Mouse (Mus musculus) liver, adult 2 months (tissue): ENCODE measurements at regions not wholly inside any gene's neighbourhood (a gene's known extent, or its start where the extent isn't known, plus 50 kb on each side); places are given as distances from the start of the nearest gene placed in this dataset.

Experiments used
- DNase-seq: peaks from one replicate; pipeline ENCODE4 v3.0.0-alpha.2; 2011; ENCODE audit warnings: low read depth, low spot score; ENCODE audit errors: extremely low read depth
- H3K27ac ChIP-seq: fragments of 200-500 bp; replicated peaks from 2 replicates; pipeline ENCODE4 v1.5.1; 2012; ENCODE audit warnings: low read depth, mild to moderate bottlenecking, control low read depth, inconsistent platforms, low read length; ENCODE audit not compliant: insufficient read depth
- H3K27me3 ChIP-seq: fragments of 200-500 bp; 2 replicates; pipeline ENCODE4 v1.6.1; 2012; ENCODE audit warnings: mild to moderate bottlenecking, moderate library complexity, low read length, inconsistent platforms; ENCODE audit not compliant: control insufficient read depth, insufficient read depth
- H3K36me3 ChIP-seq: fragments of 200-500 bp; 2 replicates; pipeline ENCODE4 v1.6.1; 2012; ENCODE audit warnings: low read length, inconsistent platforms; ENCODE audit not compliant: control insufficient read depth, insufficient read depth
- H3K4me1 ChIP-seq: fragments of 200-500 bp; 2 replicates; pipeline ENCODE4 v1.6.1; 2011; ENCODE audit warnings: low read length; ENCODE audit not compliant: control insufficient read depth, insufficient read depth
- H3K4me3 ChIP-seq: fragments of 200-500 bp; 2 replicates; pipeline ENCODE4 v1.5.1; 2011; ENCODE audit warnings: low read depth, mild to moderate bottlenecking, control low read depth, low read length, moderate library complexity; ENCODE audit not compliant: insufficient read depth
- H3K79me2 ChIP-seq: fragments of 200-500 bp; 2 replicates; pipeline ENCODE4 v1.6.1; 2012; ENCODE audit warnings: inconsistent platforms, mild to moderate bottlenecking, low read length, moderate library complexity; ENCODE audit not compliant: control insufficient read depth, insufficient read depth
- H3K9ac ChIP-seq: fragments of 200-500 bp; 2 replicates; pipeline ENCODE4 v1.6.1; 2012; ENCODE audit warnings: low read depth, mild to moderate bottlenecking, control low read depth, inconsistent platforms, low read length
- CTCF ChIP-seq: fragments of 200-500 bp; IDR thresholded peaks from 2 replicates; pipeline ENCODE4 v1.5.1; 2011; ENCODE audit warnings: low read depth, low read length, control low read depth
- POLR2A ChIP-seq: fragments of 200-500 bp; IDR thresholded peaks from 2 replicates; pipeline ENCODE4 v1.6.1; 2011; ENCODE audit warnings: low read length, control low read depth; ENCODE audit not compliant: insufficient read depth; ENCODE audit errors: extremely low read depth
- WGBS: fragments of 180-500 bp; shearing (Covaris S2); methylation state at CpG from one replicate; pipeline ENCODE4 v1.1.7; 2018; 5-methylcytosine and 5-hydroxymethylcytosine counted together

- WGBS = 82% methylated on average over 4 of the region's 4 CpGs
- Histone ChIP-seq H3K9ac (no peak overlapping the region), H3K4me1 (no peaks in the 10 kb centered on the region), H3K4me3 (no peak overlapping the region), H3K27me3 (no peaks in the 10 kb centered on the region), H3K36me3 (no peaks in the 10 kb centered on the region), H3K79me2 (no peaks in the 10 kb centered on the region), H3K27ac (no peak overlapping the region)
- TF ChIP-seq POLR2A (no peak), CTCF (no peak)
- no peak for DNase-seq
These were observed 583.9 kb downstream of the Ipo11 start for GRCm38 (mm10) chr13:106352614-106353409.

- Histone ChIP-seq H3K9ac (no peak overlapping the region), H3K4me1 (no peaks in the 10 kb centered on the region), H3K27me3 (no peaks in the 10 kb centered on the region), H3K36me3 (no peaks in the 10 kb centered on the region), H3K27ac (no peak overlapping the region), H3K4me3 (no peak overlapping the region), H3K79me2 (no peaks in the 10 kb centered on the region)
- TF ChIP-seq POLR2A (no peak), CTCF (no peak)
- no peak for DNase-seq
These were observed 604.7 kb downstream of the Ipo11 start for GRCm38 (mm10) chr13:106332025-106332424.

- 86% methylated on average over 3 of the region's 3 CpGs for WGBS
- H3K27ac ChIP-seq = no peak overlapping the region
- DNase-seq = no peak
- no peak overlapping the region for H3K4me3 ChIP-seq
- H3K27me3 ChIP-seq = no peaks in the 10 kb centered on the region
- no peaks in the 10 kb centered on the region for H3K79me2 ChIP-seq
- no peak overlapping the region for H3K9ac ChIP-seq
- no peaks in the 10 kb centered on the region for H3K36me3 ChIP-seq
- no peaks in the 10 kb centered on the region for H3K4me1 ChIP-seq
- no peak for TF ChIP-seq CTCF
- TF ChIP-seq POLR2A = no peak
These were observed 617.8 kb downstream of the Ipo11 start for GRCm38 (mm10) chr13:106318980-106319379.

GRCm38 (mm10) chr13:106318476-106318875 lies 618.3 kb downstream of the Ipo11 start:
- Histone ChIP-seq H3K4me3 (no peak overlapping the region), H3K36me3 (no peaks in the 10 kb centered on the region), H3K27me3 (no peaks in the 10 kb centered on the region), H3K4me1 (no peaks in the 10 kb centered on the region), H3K27ac (no peak overlapping the region), H3K9ac (no peak overlapping the region), H3K79me2 (no peaks in the 10 kb centered on the region)
- no peak for DNase-seq
- no peak for TF ChIP-seq CTCF
- TF ChIP-seq POLR2A = no peak
- 77% methylated on average over 6 of the region's 6 CpGs for WGBS

GRCm38 (mm10) chr13:106317300-106317699 lies 619.5 kb downstream of the Ipo11 start:
- Histone ChIP-seq H3K4me1 (no peaks in the 10 kb centered on the region), H3K36me3 (no peaks in the 10 kb centered on the region), H3K27ac (no peak overlapping the region), H3K27me3 (no peaks in the 10 kb centered on the region), H3K9ac (no peak overlapping the region), H3K79me2 (no peaks in the 10 kb centered on the region), H3K4me3 (no peak overlapping the region)
- TF ChIP-seq CTCF = no peak
- no peak for TF ChIP-seq POLR2A
- 61% methylated on average over 2 of the region's 2 CpGs for WGBS
- no peak for DNase-seq

GRCm38 (mm10) chr13:106281181-106281580 lies 655.6 kb downstream of the Ipo11 start:
- Histone ChIP-seq H3K36me3 (no peaks in the 10 kb centered on the region), H3K9ac (no peak overlapping the region), H3K4me3 (no peak overlapping the region), H3K79me2 (no peaks in the 10 kb centered on the region), H3K4me1 (no peaks in the 10 kb centered on the region), H3K27ac (no peak overlapping the region), H3K27me3 (no peaks in the 10 kb centered on the region)
- DNase-seq = no peak
- no peak for TF ChIP-seq POLR2A
- no peak for TF ChIP-seq CTCF
- 41% methylated on average over 3 of the region's 3 CpGs for WGBS
